Mouse (Mus musculus): ENCODE measurements around the gene Rhbg.
A peak's percentile ranks its signal among the peaks of the same experiment; 100 is the strongest.

The Rhbg gene

DNA sequence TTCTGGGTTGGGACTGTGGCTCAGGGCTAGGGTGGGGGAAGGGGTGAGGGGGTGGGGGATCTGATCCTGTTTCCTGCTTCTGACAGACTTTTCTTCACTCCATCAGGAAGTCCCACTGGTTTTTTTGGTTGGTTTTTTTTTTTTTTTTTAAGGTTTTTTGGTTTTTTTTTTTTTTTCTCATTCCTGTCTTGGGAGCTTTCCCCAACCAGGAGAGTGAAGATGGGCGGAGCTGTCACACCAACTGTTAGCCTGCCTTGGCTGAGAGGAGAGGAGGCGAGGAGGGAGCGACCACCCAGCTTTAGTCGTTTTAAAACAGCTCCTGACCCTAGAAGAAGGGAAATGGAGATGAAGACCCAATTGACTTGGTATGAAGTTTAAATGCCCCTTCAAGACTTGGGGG is 27.2 kb downstream of the Rhbg start:
- no peak for DNase-seq

DNA sequence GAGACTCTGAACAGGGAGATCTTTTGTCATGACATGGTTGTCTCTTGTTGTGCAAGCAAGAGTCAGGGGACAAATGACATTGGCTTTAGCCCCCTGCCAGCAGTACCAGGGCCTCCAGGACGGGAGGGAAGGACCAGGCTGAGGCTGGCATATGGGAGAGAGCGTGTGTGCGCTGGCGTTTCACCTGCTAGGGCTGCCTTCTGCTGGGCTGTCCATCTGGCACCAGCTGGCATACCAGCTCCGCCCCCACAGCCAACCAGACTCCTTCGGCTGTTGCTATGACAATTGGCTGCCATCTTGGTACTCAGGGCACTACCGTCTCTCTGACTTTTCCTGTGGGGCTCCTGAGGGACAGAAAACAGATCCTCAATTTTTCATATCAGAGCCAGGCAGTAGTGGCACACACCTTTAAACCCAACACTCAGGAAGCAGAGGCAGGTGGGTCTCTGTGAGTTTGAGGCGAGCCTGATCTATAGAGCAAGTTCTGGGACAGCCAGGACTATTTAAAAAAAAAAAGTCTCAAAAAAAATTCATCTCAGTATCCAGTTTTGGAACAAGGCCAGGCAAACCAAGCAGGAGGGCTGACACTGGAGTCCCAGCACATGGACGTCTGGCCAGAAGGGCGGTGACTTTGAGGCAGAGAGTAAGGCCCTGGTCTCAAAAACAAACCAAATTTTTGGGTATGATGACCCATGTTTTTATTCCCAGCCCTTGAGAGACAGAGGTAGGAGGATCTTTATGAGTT is 28.2 kb downstream of the Rhbg start:
- DNase-seq: peak; percentile 75

DNA sequence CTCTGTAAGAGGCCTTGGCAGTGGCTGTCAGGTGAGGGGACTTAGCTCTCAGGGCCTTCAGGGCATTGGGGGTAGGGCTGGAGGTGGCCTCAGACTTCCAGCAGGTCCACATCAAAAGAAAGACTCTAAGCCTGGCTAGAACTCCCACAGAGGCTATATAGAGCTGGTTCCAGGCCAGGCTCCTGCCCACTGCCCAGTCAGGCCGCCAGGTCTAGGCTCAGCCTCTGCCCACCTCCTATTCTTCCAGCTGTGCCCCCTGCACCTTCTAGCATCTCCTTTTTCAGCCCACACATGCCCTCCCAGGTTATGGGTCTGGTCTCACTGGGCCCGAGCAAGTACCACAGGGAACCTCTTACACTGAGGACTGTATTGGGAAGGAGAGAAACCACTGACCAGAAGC is 29.6 kb downstream of the Rhbg start:
- no peak for DNase-seq

DNA sequence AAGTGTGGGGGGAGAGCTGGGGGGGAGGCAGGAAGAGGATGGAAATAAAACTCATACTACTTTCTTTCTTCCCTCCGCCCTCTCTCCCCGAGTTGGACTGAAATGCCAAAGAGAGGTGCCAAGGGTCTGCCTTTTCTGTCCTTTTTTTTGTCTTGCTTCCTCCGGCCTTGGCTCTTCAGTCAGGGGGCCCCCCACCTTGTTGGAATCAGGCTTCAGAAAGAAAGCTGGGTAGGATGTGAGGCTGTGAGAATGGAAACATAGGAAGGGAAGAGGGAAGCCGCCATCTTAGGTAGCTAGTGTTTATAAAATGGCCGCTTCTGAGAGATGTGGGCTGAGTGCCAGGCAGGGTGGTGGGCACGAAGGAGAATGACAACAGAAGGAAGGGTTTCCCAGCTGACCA is 32.1 kb downstream of the Rhbg start:
- no peak for DNase-seq

DNA sequence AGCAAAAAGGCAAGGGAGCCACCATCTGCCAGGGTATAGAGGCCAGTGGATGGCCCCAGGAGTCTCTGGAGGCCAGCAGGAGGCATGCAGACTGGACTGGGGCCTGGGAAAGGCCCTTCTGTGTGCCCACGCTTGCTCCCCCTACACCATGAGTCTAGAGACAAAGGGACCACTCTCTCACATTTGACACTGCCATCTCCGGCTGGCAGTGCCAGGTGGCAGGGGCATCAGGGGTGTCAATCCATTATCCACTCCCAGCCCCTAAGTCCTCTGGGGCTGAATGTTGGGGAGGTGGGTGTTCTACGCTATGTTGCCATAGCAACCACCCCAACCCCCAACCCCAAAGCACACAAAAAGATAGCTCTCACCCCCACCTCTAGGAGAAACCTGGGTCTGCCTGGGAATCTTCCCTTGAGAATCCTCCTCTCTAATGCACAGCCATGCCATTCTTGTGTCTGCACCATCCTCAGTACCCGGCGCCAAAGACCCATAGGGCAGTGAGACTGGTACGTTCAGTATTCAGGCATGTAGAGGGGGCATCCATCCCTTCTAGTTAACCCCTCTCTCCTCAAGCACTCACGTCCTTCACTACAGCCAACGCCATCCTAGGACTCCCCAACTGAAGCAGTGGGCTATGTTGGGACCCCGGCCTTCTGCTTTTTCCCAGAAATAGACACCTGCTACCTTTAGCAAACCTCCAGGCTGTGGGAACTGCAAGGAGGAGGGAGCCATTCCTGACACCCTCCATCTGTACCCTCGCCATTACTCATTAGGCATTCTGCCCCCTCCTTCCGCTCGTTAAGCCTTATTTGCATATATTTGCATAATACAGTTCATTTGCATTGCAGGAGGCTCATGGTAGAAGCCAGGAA is 32.8 kb downstream of the Rhbg start:
- peak; percentile 77 for DNase-seq

DNA sequence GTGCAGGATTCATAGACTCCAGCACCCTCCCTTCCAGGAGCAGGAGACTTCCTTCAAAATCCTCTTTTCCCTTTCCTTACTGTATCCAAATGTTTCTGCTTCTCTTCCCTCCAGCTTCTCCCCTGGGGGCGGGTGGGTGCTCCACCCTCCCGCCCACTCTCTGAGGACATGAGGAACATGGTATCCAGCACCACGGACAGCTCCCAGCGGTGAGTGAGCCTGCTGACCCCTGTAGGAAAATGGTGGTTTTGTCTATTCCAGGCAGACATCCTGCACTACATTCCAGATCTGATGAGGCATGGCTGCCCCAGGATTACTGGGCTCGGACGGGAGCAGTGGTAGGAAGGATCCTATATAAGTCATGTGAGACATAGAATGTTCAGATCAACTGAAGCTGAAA is 33.7 kb downstream of the Rhbg start:
- peak; percentile 90 for DNase-seq

DNA sequence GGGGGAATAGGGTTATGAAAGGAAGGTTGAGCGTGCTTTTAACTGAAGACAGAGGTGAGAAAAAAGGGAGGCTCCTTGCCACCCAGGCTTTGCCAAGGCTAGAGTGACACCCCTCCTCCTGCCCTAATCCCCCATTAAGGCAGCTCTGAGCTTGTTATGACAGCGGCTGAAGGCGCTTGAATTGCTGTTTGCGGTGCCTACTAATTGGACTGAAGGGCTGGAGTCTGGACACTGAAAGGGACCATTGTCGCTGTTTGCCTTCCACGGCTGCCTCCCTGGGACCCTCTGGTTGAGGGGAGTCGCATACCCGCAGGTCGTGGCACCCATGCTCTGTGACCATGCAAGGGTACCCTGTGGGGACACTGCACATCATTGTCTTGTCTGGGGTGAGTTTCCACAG is 34.6 kb downstream of the Rhbg start:
- peak; percentile 90 for DNase-seq

DNA sequence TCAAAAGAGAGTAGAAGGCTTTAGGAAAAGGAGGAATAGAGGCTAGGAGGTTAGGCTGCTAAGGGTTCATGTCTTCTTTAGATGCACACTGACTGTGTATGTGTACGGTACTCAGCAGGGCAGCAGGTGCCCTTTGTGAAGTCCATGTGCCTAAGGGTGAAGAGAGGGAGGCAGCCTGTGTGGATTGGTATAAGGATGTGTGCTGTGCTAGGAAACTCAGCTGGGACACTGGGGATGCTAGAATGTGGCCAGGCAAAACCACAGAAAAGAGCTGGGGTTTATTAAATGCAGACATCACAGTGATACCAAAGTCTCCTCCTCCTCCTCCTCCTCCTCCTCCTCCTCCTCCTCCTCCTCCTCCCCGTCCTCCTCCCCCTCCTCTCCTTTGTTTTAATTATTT is 36.8 kb downstream of the Rhbg start:
- no peak for DNase-seq

DNA sequence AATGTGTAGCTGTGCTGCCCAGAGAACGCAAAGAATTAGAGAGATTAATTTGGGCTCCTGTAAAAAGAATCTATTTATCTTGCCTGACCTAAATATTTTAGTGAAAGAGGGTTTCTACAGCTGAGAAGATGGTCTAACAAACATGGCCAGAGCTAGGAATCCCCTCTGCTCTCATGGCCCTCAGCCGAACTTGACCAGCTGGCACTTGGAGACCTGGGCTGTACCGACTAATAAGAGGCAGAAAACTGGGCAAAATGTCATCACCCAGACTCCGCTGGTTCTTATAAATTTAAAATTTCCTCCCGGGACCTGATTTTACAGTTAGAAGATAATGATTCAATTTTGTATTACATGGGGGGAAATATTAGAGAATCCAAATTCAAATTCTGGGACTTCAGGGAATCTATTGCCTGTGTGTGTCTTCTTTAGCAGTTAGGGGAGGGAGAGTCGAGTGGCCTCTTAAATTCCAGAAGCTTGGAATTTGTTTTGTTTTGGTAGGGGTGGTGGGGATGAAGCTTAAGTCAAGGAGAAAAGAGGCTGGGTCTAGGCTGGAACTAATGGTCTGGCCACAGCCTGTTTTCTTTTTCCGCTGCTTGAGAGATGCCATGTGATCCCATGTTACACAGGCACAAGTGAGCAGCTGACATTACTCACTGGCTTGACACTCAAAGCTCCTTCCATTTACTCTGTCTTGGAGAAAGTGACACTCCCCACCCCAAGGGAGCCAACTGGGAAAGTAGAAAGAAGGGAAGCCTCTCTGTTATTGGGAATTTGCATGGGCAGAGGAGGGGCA is 37.8 kb downstream of the Rhbg start:
- no peak for DNase-seq

DNA sequence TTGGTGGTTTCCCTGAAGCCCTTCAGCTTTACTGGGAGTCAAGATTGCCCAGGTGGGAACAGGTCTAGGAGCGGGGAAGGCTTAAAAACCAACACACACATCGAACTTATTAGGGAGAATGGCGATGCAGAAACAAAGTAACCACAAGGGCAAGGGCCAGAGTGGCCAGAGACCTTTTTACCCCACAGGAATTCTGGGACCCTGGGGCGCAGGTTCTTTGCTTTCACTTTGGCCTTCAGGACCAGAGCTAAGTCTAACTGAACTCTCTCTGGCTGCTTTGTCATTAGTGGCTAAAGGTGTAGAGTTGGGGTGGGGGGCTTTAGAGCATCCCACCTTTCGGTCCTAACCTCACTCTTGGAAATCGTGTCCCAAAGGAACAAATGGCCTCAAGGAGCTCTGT is 38.4 kb downstream of the Rhbg start:
- DNase-seq: no peak

DNA sequence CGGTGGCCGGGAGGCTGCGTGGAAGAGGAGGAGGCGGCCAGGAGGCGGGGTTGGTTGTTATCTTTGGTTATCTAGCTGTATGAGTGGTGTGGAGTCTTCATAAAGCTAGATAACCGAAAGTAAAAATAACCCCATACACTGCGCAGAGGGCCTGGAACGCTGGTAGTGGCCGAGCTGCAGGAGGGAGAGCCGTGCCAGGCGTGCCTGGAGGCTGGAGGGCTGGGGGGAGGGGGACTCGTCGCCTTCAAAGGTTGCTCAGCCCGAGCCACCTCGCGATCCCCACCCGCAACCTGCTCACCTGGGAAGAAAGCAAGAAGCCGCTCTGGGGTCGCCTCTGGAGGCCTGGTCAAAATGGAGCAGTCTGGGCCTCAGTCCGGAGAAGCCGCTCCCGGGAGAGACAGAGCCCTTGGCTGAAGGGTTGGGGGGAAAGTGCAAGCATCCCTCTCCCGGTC is 38.9 kb downstream of the Rhbg start:
- DNase-seq: no peak

DNA sequence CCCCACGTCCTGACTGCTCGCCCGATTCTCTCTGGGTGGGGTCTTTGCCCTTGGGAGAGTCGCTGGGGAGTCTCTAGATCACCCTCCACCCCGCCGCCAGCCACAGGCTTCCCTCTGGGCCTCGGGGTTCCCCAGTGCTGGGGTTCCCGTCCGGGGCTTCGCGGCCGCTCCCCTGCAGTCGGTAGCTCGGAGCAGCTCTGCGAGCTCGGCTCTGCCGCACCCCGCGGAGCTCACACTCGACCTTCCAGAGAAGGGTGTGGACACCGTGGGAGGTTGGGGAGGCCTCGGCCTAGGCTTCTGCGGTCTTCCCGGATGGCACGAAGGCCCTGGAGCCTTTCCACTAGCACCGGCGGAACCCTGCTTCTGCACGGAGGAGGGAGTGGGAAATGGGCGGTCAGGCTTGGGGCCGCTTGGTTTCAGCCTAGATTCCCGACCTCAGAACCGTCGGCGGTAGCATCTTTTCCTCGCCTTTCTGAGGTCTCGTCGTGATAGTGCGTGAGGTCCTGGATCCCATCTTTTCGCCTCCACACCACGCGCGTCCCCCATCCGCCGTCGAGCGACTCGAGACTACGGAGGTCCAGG is 39.4 kb downstream of the Rhbg start:
- DNase-seq: no peak

DNA sequence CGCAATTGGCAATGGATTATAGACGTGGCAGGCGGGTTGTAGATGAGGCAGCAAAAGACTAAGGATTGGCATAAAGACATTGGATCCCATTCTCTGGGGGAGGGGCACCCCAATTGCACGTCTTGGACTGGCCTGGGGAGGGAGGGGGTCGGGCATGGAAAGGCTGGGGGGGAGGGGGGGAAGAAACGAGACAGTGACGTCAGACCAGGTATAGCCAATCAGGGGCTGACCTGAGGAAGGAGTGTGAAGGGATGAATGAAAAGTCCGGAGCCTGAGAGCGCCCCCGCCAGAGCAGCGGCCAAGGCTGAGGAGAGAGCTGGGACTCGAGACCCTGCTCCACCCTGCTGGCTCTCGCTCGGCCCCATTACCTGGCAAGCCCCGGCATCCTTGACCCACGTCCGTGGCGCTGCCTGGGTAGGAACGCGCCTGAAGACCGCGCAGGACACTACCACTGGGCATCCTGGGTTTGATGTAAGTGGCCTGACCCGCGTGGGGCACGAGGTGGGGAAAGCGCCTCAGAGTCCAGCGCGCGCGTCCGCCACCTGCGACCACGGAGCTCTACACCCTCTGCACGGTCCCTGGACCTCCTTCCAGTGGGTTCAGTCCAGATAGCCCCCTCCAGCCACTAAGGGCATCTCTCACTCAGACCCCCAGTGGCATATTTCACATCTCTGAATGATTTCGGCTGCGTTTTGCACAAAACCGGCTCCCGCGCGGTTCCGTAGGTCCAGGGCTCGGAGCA is 40.1 kb downstream of the Rhbg start:
- DNase-seq: peak; percentile 50

DNA sequence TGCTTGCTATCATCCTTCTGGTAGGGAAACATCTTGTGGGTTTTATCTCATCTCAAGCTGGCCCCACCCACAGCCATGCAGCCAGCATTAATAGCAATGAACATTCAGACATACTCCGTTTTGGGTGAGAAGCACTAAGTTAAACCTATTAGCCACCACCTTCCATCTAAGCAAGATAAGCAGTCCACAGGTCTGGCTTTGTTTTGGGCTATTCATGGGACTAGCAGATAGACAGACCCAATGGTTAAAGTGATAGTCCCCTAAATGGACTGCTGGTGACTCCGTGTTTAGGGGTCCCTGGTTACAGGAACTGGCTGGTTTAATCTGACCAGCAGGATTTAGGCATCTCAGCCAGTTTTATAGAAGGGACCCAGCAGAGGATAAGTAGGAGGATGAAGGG is 41.5 kb downstream of the Rhbg start:
- DNase-seq: no peak

DNA sequence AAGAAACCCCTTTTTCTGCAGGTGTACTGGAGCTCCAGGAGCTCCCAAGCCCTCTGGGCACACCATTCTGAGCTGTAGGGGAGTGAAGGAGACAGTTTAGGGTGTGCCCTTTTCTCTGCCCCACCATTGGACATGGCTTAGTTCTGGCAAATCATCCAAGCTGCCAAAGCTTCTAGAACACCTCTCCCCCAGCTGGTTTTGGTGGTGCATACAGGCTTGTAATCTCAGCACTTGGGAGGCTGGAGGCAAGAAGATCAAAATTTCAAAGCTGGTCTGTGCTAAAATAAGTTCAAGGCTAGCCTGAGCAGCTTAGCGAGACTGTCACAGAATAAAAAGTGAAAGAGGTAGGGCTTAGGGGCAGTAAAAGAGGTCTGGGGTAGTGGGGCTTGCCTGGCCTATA is 42.2 kb downstream of the Rhbg start:
- no peak for DNase-seq

DNA sequence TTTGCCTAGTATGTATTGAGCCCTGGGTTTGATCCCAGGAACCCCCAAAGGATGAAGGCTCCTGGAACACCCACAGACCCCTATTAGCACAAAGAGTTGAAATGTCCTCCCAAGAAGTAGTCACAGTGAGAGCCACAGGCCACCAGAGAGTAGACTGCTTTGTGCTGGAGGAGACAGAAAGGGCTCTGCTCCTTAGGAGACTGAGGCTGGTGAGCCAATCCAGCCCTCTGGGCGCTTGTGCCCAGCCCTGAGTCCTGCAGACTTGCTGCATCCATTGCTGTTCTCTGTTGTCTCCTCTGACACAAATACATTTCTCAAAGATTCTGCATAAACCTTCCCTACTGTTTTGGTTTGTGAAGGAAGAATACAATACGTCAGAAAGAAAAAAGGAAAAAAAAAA is 43.6 kb downstream of the Rhbg start:
- no peak for DNase-seq

DNA sequence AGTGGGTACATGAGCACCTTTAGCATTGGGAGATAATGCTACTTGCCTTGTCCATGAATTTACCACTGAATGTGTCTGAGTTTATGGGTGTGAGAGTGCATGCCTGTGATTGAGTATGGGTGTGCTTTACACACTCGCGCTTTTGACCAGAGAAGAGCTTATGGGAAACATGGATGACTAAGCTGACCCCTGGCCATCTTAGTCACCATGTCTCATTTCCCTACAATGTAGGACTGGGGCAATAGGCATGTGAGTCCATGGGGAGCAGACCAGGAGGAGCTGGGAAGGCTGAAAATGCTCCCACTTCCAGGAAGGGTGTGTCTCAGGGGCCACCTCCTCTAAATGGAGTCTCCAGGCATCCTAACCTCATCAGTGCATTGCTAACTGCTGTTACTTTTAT is 44.4 kb downstream of the Rhbg start:
- DNase-seq: no peak

DNA sequence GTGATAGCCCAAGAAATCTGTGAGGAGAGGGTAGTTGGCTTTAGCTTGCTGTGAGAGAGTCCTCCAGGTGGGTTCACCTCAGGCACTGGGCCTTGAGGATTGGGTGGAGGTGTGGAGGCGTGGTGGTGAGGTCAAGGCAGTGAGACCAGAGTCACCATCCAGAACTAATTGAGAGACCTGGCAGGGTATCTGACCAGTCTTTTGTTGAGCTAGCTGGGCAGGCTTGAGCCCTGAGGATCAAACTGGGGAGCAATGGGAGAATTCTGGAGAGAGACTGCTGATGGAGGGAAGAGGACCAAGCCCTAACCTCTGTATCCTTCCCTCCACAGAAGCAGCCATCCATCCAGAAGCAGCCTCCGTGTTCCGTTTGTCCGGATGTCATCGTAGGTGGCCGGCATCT is 45.2 kb downstream of the Rhbg start:
- no peak for DNase-seq

DNA sequence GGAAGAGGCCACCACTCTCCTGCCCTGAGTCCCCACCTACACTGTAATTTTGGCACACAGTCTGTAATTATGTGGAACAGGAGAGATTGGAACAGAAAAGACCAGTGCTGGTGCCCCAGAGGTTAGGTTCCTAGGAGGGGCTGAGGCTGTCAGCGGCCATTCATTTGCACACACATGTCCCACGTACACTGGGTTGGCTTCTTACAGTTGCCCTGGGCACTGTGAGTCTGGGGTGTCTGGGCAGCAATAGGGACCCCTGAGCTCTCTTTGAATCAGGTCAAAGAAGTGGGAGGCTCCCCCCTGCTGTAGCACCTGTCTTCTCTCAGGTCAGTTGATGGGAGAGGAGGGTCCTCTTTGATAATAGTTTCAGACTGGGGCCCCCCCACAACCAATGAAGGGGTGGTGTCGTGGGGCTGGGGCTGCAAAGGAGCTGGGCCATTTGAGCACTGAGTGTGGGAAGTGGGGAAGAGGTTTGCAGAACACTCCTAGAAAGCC is 46.2 kb downstream of the Rhbg start:
- no peak for DNase-seq

DNA sequence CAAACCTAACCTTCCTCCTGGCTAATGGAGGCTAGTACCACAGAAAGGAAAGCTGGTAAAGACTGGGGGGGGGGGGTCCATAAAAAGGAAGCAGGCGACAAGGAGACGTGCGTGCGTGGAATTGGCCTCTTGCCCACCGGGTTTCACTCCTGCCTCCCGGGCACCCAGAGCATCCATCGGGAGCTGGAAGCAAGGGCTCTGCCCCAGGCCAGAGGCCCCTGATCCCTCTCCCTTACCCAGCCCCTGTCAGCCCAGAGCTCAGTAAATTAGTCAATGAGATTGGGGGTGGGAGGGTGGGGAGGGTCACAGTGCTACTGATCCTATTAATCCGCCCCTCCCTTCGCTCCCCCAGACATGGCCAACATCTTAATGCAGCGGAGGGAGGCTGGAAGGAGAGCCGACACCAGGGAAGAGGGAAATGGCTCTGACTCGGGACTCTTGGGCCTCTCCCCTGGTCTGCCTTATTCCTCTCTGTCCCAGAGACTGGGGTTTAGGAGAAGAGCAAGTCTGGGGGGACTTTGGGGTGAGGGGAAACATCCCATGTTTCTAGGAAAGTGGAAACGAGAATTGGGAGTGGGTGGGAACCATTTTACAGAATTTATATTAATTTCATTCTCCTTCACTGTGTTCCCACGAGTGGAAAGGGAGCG is 46.9 kb downstream of the Rhbg start:
- DNase-seq: peak; percentile 56

DNA sequence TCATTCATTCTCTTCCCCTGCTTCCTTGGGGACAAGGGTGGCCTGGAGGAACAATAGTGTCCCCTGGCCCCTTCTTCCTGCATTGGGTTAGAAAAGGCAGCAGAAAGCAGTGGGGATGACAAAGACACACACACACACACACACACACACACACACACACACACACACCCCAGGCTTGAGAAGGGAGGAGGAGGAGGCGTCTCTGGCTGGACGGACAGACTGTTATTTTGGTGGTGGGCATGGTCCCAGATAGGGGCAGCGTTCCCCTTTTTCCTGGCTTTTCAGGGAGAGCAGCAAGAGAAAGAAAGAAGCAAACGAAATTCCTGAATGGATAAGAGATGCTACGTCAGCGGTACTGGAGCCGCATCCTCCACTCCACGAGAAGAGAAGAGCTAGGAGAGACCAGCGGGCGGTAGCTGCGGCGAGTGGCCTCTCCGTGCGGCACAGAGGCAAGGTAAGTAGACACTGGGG is 47.6 kb downstream of the Rhbg start:
- DNase-seq: peak; percentile 46

DNA sequence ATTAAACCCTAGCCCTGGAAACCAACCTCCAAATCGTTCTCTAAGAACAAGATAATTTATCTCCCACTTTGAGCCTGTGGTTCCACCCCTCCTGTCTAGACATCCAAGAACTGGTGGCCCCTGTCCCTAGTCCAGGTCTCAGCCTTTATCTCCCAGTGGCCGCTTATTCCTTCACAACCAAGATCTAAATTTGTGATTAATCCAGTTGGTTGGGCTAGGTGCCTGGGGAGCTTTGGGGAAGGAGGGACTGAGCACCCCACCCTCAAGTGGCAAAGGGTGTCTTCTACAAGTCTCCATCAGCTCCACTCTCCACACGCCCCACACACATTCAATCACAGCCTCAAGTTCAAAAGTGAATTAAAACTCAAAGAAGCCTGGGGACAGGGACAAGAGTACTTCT is 48.0 kb downstream of the Rhbg start:
- DNase-seq: no peak

Measured in retina, postnatal 1 day (tissue).